Mouse (Mus musculus): ENCODE measurements around the gene Mum1l1.
A peak's percentile ranks its signal among the peaks of the same experiment; 100 is the strongest.
"Not testable (repeated sequence)": the region's sequence is repeated elsewhere in the genome, so short reads cannot be mapped to it uniquely, and the experiment has no call there.

Mum1l1 gene

DNA sequence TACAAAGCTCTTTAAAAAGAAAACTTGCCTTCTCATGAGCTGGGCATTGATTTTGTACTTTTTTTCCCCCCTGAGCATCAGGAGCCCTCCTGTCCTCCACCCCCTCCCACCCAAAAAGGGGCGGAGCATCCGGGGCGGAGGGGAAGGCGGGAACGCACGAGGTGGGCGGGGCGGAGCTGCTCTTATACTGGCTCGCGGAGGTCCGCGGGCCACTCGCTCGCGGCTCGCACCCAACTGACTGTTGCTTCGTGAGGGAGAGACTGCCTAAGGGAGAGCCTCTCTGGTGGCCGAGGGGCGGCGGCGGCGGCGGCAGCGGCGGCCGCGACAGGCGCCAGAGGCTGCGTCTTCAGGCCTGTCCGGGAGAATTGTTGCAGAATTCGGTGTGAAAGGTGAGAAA, at the start of gene Mum1l1:
Gene Mum1l1 (plus strand): TSS at position 214 of the 397 bp plus-strand sequence.
- peak; percentile 50 to 81 for DNase-seq

- DNase-seq, result no peak
Observed at GRCm38 (mm10) chrX:139178928-139179327, 30.9 kb upstream of the Mum1l1 start, which contains the start of gene 4933428M09Rik. 4933428M09Rik (plus strand) TSS chrX:139179228.

DNA sequence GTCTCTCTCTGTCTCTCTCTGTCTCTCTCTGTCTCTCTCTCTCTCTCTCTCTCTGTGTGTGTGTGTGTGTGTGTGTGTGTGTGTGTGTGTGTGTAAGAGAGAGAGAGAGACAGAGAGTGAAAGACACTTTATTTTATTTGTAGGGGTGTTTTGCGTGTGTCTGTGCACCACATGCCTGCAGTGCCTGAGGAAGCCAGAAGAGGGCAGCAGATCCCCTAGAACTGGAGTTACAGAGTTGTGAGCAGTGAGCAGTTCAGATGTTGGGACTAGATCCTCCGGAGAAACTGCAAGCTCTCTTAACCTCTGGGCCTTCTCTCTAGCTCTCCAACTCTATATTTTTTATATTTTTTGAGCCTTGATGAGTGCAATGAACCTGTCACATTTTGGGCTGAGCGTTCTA, 18.3 kb upstream of the Mum1l1 start:
- not testable (repeated sequence) for DNase-seq

- no peak for DNase-seq
Observed at GRCm38 (mm10) chrX:139194572-139195279, 15.1 kb upstream of the Mum1l1 start.

DNA sequence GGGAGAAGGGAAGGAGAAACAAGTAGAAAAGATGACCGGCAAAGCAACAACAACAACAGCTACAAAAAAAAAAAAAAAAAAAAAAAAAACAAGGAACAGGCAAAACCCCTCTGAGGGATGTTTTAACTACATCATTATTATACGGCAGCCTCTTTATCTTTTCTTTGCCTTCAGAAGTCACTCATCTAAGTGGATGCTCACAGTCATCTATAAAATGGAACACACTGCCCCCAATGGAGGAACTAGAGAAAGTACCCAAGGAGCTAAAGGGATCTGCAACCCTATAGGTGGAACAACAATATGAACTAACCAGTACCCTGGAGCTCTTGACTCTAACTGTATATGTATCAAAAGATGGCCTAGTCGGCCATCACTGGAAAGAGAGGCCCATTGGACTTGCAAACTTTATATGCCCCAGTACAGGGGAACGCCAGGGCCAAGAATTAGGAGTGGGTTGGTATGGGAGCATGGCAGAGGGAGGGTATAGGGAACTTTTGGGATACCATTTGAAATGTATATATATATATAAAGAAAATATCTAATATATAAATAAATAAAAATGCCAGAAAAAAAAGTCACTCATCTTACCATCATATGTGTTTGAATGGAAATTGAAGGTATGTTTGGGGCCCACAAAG, 532 bp upstream of the Mum1l1 start:
- DNase-seq, result not testable (repeated sequence)

GRCm38 (mm10) chrX:139214765-139215164, 4.9 kb downstream of the Mum1l1 start:
- DNase-seq, result no peak

GRCm38 (mm10) chrX:139216409-139216808, 6.6 kb downstream of the Mum1l1 start:
- DNase-seq, result no peak

DNA sequence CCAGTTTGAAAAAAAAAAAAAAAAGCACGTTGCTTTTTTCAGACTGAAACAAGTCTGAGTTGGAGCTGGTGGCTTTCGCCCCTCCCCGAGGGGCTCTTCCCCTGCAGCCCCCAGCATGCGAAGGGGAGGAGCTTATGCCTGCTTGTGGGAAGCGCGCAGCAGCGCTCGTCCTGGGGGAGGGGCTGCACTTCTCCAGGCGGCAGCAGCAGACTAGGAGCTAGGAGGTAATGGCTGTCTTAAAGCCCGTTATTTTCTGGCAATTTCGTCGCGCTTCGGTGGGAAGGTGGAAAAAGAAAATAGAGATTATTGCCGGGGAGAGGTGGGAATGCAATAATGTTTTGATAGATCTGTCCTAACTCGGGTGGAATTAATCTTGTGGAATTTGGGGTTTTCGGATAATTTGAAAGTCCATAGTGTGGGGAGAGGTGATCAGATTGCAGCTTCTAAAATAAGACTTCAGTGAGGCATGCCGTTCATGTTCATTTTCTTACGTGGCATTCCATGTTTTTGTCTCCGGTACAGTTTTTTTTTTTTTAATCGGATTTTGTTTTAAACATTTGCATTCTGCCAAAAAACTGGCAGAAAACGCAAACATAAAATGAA, 7.2 kb downstream of the Mum1l1 start:
- DNase-seq, result peak; percentile 58 to 71

DNA sequence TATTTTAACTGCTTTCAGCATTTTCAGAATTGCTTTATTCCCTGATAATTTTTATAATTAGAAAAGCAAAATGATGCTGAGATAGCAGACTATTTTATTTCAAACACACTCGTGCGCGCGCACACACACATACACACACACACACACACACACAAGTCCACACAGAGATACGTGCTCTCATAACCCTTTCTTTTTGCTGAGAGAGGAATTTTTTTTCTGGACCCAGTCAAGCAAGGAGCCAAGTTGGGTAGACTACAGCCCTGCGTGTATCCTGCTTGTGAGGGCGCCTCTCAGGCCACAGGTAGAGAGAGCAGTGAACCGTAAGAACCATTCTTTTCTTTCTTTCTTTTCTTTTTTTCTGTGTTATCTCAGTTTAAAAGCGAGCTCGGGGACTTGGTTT, 7.9 kb downstream of the Mum1l1 start:
- peak in 1 of 2 experiments; percentile 9 for DNase-seq

DNA sequence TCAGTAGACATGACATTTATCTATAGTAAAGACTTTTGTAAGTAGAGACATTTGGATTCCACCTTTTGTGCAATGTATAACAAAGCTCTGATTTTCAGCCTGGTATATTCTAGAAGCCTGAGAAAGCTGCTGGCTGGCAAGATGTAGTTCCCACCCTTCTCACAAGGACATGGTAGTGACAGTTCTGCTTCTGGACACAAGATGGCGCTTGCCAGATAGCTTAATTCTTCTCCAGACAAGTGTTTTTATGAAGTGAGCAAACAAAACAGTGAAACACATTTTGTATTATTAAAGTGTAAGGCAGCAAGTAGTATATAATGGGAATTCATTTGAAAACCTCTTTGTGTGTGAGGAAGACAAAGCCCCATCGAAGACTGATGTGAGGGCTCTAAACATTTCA, 9.2 kb downstream of the Mum1l1 start:
- peak; percentile 45 to 71 for DNase-seq

- DNase-seq, result no peak
Observed at GRCm38 (mm10) chrX:139220830-139221229, 11.0 kb downstream of the Mum1l1 start.

GRCm38 (mm10) chrX:139221893-139222292, 12.1 kb downstream of the Mum1l1 start:
- no peak for DNase-seq

DNA sequence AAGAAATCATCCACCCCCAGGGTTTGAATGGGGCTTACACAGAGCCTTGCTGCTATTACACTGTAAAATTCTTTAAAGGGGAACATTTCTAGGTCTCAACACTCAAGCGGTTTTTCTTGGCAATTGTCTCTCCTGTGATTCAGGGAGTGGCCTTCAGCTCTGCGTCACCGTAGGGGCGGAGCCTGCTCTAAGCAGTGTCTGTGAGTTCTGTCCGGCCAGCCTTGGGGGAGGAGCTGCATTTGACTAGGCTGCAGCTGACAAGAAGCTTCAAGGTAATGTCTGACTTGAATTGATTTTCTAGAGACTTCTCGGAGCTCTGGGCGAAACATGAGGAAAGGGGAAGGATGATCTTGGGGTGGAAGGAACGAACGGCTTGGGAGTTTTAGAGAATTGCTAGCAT, 21.3 kb downstream of the Mum1l1 start:
- DNase-seq, result peak; percentile 28 to 64

GRCm38 (mm10) chrX:139247294-139247693, 37.5 kb downstream of the Mum1l1 start:
- peak in 1 of 2 experiments; percentile 4 for DNase-seq

DNA sequence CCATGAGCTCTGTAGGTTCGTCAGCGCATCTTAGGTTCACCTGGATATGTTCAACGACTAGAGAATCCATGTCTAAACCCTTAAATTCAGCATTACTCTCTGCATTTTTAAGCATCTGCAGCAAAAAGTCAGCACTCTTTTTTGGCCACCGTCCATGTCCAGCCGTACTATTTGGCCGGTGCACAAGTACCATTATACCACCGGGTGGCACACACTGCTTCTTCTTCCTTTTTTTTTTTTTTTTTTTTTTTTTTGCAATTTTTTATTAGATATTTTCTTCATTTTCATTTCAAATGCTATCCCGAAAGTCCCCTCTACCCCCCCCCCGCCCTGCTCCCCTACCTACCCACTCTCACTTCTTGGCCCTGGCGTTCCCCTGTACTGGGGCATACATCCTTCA, 47.2 kb downstream of the Mum1l1 start:
- no peak for DNase-seq

DNA sequence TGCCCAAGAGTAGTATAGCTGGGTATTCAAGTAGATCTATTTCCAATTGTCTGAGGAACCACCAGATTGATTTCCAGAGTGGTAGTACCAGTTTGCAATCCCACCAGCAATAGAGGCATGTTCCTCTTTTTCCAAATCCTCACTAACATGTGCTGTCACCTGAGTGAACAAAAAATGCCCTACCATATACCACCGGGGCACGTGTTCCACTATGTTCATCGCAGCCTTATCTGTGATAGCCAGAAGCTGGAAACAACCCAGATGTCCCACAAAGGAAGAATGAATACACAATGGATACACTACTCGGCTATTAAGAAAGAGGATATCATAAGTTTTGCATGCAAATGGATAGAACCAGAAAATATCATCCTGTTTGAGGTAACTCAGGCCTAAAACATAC, 72.1 kb downstream of the Mum1l1 start:
- no peak for DNase-seq

All from cerebellum, postnatal 25 days (tissue).